Mouse (Mus musculus): ENCODE data around the gene C1qb.
A peak's percentile ranks its signal among the peaks of the same experiment; 100 is the strongest.

C1qb gene

GRCm38 (mm10) chr4:136847166-136847565 lies 38.8 kb downstream of the C1qb start:
- no peak for DNase-seq (ENCODE audit: low read depth, low spot score)

GRCm38 (mm10) chr4:136842802-136843201 lies 43.2 kb downstream of the C1qb start:
- no peak for DNase-seq (ENCODE audit: low read depth, low spot score)

GRCm38 (mm10) chr4:136842033-136842432 lies 44.0 kb downstream of the C1qb start:
- peak; percentile 64 for DNase-seq (ENCODE audit: low read depth, low spot score)

- peak; percentile 92 for DNase-seq (ENCODE audit: low read depth, low spot score)
Measured at GRCm38 (mm10) chr4:136841056-136841455, 44.9 kb downstream of the C1qb start.

GRCm38 (mm10) chr4:136838462-136838861 lies 47.5 kb downstream of the C1qb start:
- DNase-seq (ENCODE audit: low read depth, low spot score) = no peak

GRCm38 (mm10) chr4:136838026-136838425 lies 48.0 kb downstream of the C1qb start:
- DNase-seq (ENCODE audit: low read depth, low spot score) = no peak

GRCm38 (mm10) chr4:136836387-136836931 lies 49.5 kb downstream of the C1qb start:
- DNase-seq (ENCODE audit: low read depth, low spot score) = no peak

GRCm38 (mm10) chr4:136835621-136836386 lies 50.2 kb downstream of the C1qb start, which contains the start of gene Ephb2:
Ephb2 (minus strand) TSS chr4:136835988.
- peak; percentile 64 for DNase-seq (ENCODE audit: low read depth, low spot score)

GRCm38 (mm10) chr4:136834815-136835620 lies 51.0 kb downstream of the C1qb start:
- peak; percentile 22 for DNase-seq (ENCODE audit: low read depth, low spot score)

- peak; percentile 72 for DNase-seq (ENCODE audit: low read depth, low spot score)
Measured at GRCm38 (mm10) chr4:136834439-136834814, 51.6 kb downstream of the C1qb start.

GRCm38 (mm10) chr4:136833619-136834351 lies 52.2 kb downstream of the C1qb start:
- DNase-seq (ENCODE audit: low read depth, low spot score) = peak; percentile 83

GRCm38 (mm10) chr4:136832559-136833232 lies 53.3 kb downstream of the C1qb start:
- peak; percentile 35 for DNase-seq (ENCODE audit: low read depth, low spot score)

GRCm38 (mm10) chr4:136830272-136830823 lies 55.6 kb downstream of the C1qb start:
- DNase-seq (ENCODE audit: low read depth, low spot score) = no peak
